Mouse (Mus musculus) heart, adult 2 months (tissue): ENCODE measurements around the gene Lgr5.

Source experiments
- CTCF ChIP-seq: fragments of 200-600 bp; IDR thresholded peaks from 2 replicates; pipeline ENCODE4 v1.8.1; 2022; ENCODE audit warnings: antibody characterized with exemption, mild to moderate bottlenecking, moderate library complexity
- EP300 ChIP-seq: fragments of 200-500 bp; IDR thresholded peaks from 2 replicates; pipeline ENCODE4 v1.6.1; 2011; ENCODE audit warnings: low read depth, low read length, control low read depth; ENCODE audit not compliant: insufficient read depth
- POLR2A ChIP-seq: fragments of 200-500 bp; IDR thresholded peaks from 2 replicates; pipeline ENCODE4 v1.6.1; 2011; ENCODE audit warnings: mild to moderate bottlenecking, low read depth, low read length, control low read depth; ENCODE audit not compliant: insufficient read depth

- TF ChIP-seq POLR2A (no peak), CTCF (no peak), EP300 (no peak)
These were observed 57.8 kb downstream of the Lgr5 start for GRCm38 (mm10) chr10:115529768-115530167.
